Mouse (Mus musculus) monocyte, adult 5-6 weeks (primary cell): ENCODE measurements at regions not wholly inside any gene's neighbourhood (a gene's known extent, or its start where the extent isn't known, plus 50 kb on each side); places are given as distances from the start of the nearest gene placed in this dataset.

Experiments used
- ATAC-seq: fragments of 153-309, 156-312 bp; replicated peaks from 2 replicates; pipeline ENCODE4 v1.8.0; 2017; ENCODE audit warnings: mild to moderate bottlenecking; ENCODE audit not compliant: low TSS enrichment, insufficient number of reproducible peaks, severe bottlenecking, poor library complexity, low FRiP score

- no peak for ATAC-seq
Observed at GRCm38 (mm10) chr3:41282431-41283037, 199.7 kb upstream of the Pgrmc2 start.

- no peak for ATAC-seq
Observed at GRCm38 (mm10) chr3:41276096-41276495, 193.2 kb upstream of the Pgrmc2 start.

GRCm38 (mm10) chr3:41268516-41268915 lies 185.7 kb upstream of the Pgrmc2 start:
- ATAC-seq: no peak

GRCm38 (mm10) chr3:41266216-41266615 lies 183.4 kb upstream of the Pgrmc2 start:
- ATAC-seq: no peak

GRCm38 (mm10) chr3:41265399-41265798 lies 182.6 kb upstream of the Pgrmc2 start:
- no peak for ATAC-seq

GRCm38 (mm10) chr3:41258291-41258690 lies 175.4 kb upstream of the Pgrmc2 start:
- ATAC-seq: no peak

- ATAC-seq: no peak
Observed at GRCm38 (mm10) chr3:41244960-41245359, 162.1 kb upstream of the Pgrmc2 start.

- no peak for ATAC-seq
Observed at GRCm38 (mm10) chr3:41241856-41242552, 159.2 kb upstream of the Pgrmc2 start.

- no peak for ATAC-seq
Observed at GRCm38 (mm10) chr3:41239801-41240200, 157.0 kb upstream of the Pgrmc2 start.

GRCm38 (mm10) chr3:41239246-41239645 lies 156.4 kb upstream of the Pgrmc2 start:
- no peak for ATAC-seq

- ATAC-seq: no peak
Observed at GRCm38 (mm10) chr3:41238046-41238445, 155.2 kb upstream of the Pgrmc2 start.

GRCm38 (mm10) chr3:41235610-41236009 lies 152.8 kb upstream of the Pgrmc2 start:
- no peak for ATAC-seq

- no peak for ATAC-seq
Observed at GRCm38 (mm10) chr3:41234994-41235393, 152.1 kb upstream of the Pgrmc2 start.

GRCm38 (mm10) chr3:41234191-41234590 lies 151.3 kb upstream of the Pgrmc2 start:
- ATAC-seq: no peak

- no peak for ATAC-seq
Observed at GRCm38 (mm10) chr3:41233439-41233838, 150.6 kb upstream of the Pgrmc2 start.

- no peak for ATAC-seq
Observed at GRCm38 (mm10) chr3:41230961-41231377, 148.1 kb upstream of the Pgrmc2 start.

- ATAC-seq: no peak
Observed at GRCm38 (mm10) chr3:41229493-41229892, 146.6 kb upstream of the Pgrmc2 start.

GRCm38 (mm10) chr3:41228536-41228935 lies 145.7 kb upstream of the Pgrmc2 start:
- no peak for ATAC-seq

- ATAC-seq: no peak
Observed at GRCm38 (mm10) chr3:41220746-41221145, 137.9 kb upstream of the Pgrmc2 start.

GRCm38 (mm10) chr3:41217770-41218169 lies 134.9 kb upstream of the Pgrmc2 start:
- ATAC-seq: no peak
